Mouse (Mus musculus): ENCODE measurements around the gene Sirt7. TPM values are rescaled to one million over a fixed set of nuclear protein-coding genes. Genes with fewer than 3 reads are reported as not detected.

Gene Sirt7
- total and polyA plus RNA-seq, 3 experiments: 72.3 to 78.2 TPM; not detected in 1

- TF ChIP-seq UBTF (IDR thresholded peaks at IDR 0.05; ENCODE audit: borderline replicate concordance, insufficient read depth, low read depth, low read length) (no peak), MXI1 (IDR thresholded peaks at IDR 0.05; ENCODE audit: low read depth, low read length) (peak; percentile 48)
These were observed 344 bp downstream of the Sirt7 start (continued) for GRCm38 (mm10) chr11:120624680-120625111.

- peaks cover 0 to 10% of the 10 kb centered on the region in 2 experiments; a peak in 2 of 4 replicates for H3K4me1 ChIP-seq (ENCODE audit: control insufficient read depth in 1 of 2, insufficient read depth in 2 of 2, low read length in 2 of 2)
- peaks cover 31% of the 10 kb centered on the region for H3K79me2 ChIP-seq (ENCODE audit: control insufficient read depth, insufficient read depth, low read length, poor library complexity)
- H3K4me3 ChIP-seq (ENCODE audit: control insufficient read depth in 1 of 2, insufficient read depth in 1 of 2, low read depth in 2 of 2, low read length in 2 of 2): peak overlapping the region; percentile 82 to 93
- H3K27ac ChIP-seq (ENCODE audit: control insufficient read depth, low read depth, low read length): peak overlapping the region; percentile 54
- 0 out of 2 replicates have a peak, but pooled peaks have one; percentile 14 for TF ChIP-seq ETS1 (IDR thresholded peaks at IDR 0.05; ENCODE audit: low read depth, low read length)
- no peak for TF ChIP-seq GABPA (IDR thresholded peaks at IDR 0.05; ENCODE audit: low read depth, low read length)
- peak; percentile 81 for TF ChIP-seq RAD21 (IDR thresholded peaks at IDR 0.05; ENCODE audit: low read depth, low read length)
- TF ChIP-seq CHD2 (IDR thresholded peaks at IDR 0.05; ENCODE audit: low read length): no peak
- TF ChIP-seq EP300 (IDR thresholded peaks at IDR 0.05; ENCODE audit: low read depth in 1 of 2, low read length in 2 of 2): 0 out of 4 replicates have a peak, but pooled peaks of 1 of the 2 experiments have one; percentile 19
- TF ChIP-seq RCOR1 (IDR thresholded peaks at IDR 0.05; ENCODE audit: low read depth, low read length): 0 out of 2 replicates have a peak, but pooled peaks have one; percentile 19
- peak; percentile 85; the same call in 1 of the 2 replicates for TF ChIP-seq SIN3A (IDR thresholded peaks at IDR 0.05; ENCODE audit: low read length)
- 0 out of 2 replicates have a peak, but pooled peaks have one; percentile 20 for TF ChIP-seq MYB (IDR thresholded peaks at IDR 0.05; ENCODE audit: low read depth, low read length)
- TF ChIP-seq NELFE (IDR thresholded peaks at IDR 0.05; ENCODE audit: low read depth, low read length): no peak
- no peak for TF ChIP-seq UBTF (IDR thresholded peaks at IDR 0.05; ENCODE audit: borderline replicate concordance, insufficient read depth, low read depth, low read length)
- TF ChIP-seq BHLHE40 (IDR thresholded peaks at IDR 0.05; ENCODE audit: borderline replicate concordance, low read depth, low read length): 0 out of 2 replicates have a peak, but pooled peaks have one; percentile 21
- no peak; the same call in 1 of the 2 replicates for TF ChIP-seq CHD1 (IDR thresholded peaks at IDR 0.05; ENCODE audit: low read depth, low read length)
- no peak for TF ChIP-seq TBP (IDR thresholded peaks at IDR 0.05; ENCODE audit: low read depth, low read length)
- TF ChIP-seq CTCF (IDR thresholded peaks at IDR 0.05 in 2 of 3, conservative IDR thresholded peaks at IDR 0.05 in 1 of 3; ENCODE audit: control insufficient read depth in 1 of 3, insufficient read depth in 1 of 3, low read depth in 2 of 3, low read length in 3 of 3, poor library complexity in 1 of 3, severe bottlenecking in 1 of 3): peak; percentile 62 to 93 (median 91)
- peak; percentile 64 for TF ChIP-seq MYC (IDR thresholded peaks at IDR 0.05; ENCODE audit: low read depth, low read length)
- peak; percentile 94 for TF ChIP-seq SMC3 (IDR thresholded peaks at IDR 0.05; ENCODE audit: low read depth, low read length)
- 0 out of 2 replicates have a peak, but pooled peaks have one; percentile 42 for TF ChIP-seq ZNF384 (IDR thresholded peaks at IDR 0.05; ENCODE audit: low read depth, low read length)
- 0 out of 2 replicates have a peak, but pooled peaks have one; percentile 22 for TF ChIP-seq NRF1 (IDR thresholded peaks at IDR 0.05; ENCODE audit: insufficient read depth, low read depth, low read length, poor library complexity, severe bottlenecking)
- TF ChIP-seq POLR2A (IDR thresholded peaks at IDR 0.05; ENCODE audit: control insufficient read depth in 1 of 2, insufficient read depth in 1 of 2, low read depth in 1 of 2, low read length in 2 of 2, poor library complexity in 1 of 2): no peak
- peak; percentile 52 for TF ChIP-seq ELF1 (IDR thresholded peaks at IDR 0.05; ENCODE audit: low read depth, low read length)
- peak; percentile 75; the same call in 1 of the 2 replicates for TF ChIP-seq MAX (IDR thresholded peaks at IDR 0.05; ENCODE audit: low read length)
- peak; percentile 75; the same call in 1 of the 2 replicates for TF ChIP-seq MAZ (IDR thresholded peaks at IDR 0.05; ENCODE audit: low read depth, low read length)
- TF ChIP-seq TCF12 (IDR thresholded peaks at IDR 0.05; ENCODE audit: low read depth, low read length): peak; percentile 34; the same call in 1 of the 2 replicates
- TF ChIP-seq MEF2A (IDR thresholded peaks at IDR 0.05; ENCODE audit: extremely low read depth, insufficient replicate concordance, low read depth, low read length, poor library complexity, severe bottlenecking): no peak
- TF ChIP-seq HCFC1 (IDR thresholded peaks at IDR 0.05; ENCODE audit: low read depth, low read length): peak; percentile 62
- peak; percentile 83 for TF ChIP-seq ZC3H11A (IDR thresholded peaks at IDR 0.05; ENCODE audit: low read depth, low read length)
- TF ChIP-seq MXI1 (IDR thresholded peaks at IDR 0.05; ENCODE audit: low read depth, low read length): peak; percentile 87
- peak; percentile 83 for DNase-seq (ENCODE audit: low read depth, low spot score)
- H3K27me3 ChIP-seq (ENCODE audit: control insufficient read depth in 1 of 2, insufficient read depth in 2 of 2, low read length in 2 of 2): no peaks in the 10 kb centered on the region
- no peaks in the 10 kb centered on the region for H3K9me3 ChIP-seq (replicated peaks; ENCODE audit: insufficient read depth, low read length)
- H3K9ac ChIP-seq (ENCODE audit: control insufficient read depth, low read depth, low read length, poor library complexity, severe bottlenecking): peak overlapping the region; percentile 92
- peaks cover 7 to 11% of the 10 kb centered on the region in 2 experiments for H3K36me3 ChIP-seq (ENCODE audit: control insufficient read depth in 1 of 2, insufficient read depth in 2 of 2, low read length in 2 of 2)
These were observed 920 bp downstream of the Sirt7 start for GRCm38 (mm10) chr11:120623961-120624679.

Data from MEL (cell line).